Mouse (Mus musculus) frontal cortex, postnatal 25 days (tissue): ENCODE results near the gene Clcnka.

ENCODE experiments used
- DNase-seq, 2 experiments: peaks; one replicate each; pipeline ENCODE4 v3.0.0; 2022; ENCODE audit warnings: low spot score in 2 of 2

Gene Clcnka

GRCm38 (mm10) chr4:141398545-141398944 lies at the start of gene Clcnka:
TSS of gene Clcnka (minus strand) at chr4:141398724.
- DNase-seq = no peak

GRCm38 (mm10) chr4:141446211-141446610 lies 47.7 kb upstream of the Clcnka start:
- DNase-seq = no peak

GRCm38 (mm10) chr4:141445328-141445720 lies 46.8 kb upstream of the Clcnka start:
- no peak for DNase-seq

- peak; percentile 72 to 80 for DNase-seq
Measured at GRCm38 (mm10) chr4:141444451-141445327, 46.2 kb upstream of the Clcnka start, which contains the start of gene Zbtb17. TSS of gene Zbtb17 (plus strand) at chr4:141444654.

- no peak for DNase-seq
Measured at GRCm38 (mm10) chr4:141443641-141444429, 45.3 kb upstream of the Clcnka start.

- no peak for DNase-seq
Measured at GRCm38 (mm10) chr4:141440877-141441276, 42.4 kb upstream of the Clcnka start.

- no peak for DNase-seq
Measured at GRCm38 (mm10) chr4:141439083-141439803, 40.7 kb upstream of the Clcnka start.

- no peak for DNase-seq
Measured at GRCm38 (mm10) chr4:141435974-141436373, 37.5 kb upstream of the Clcnka start, which contains the start of gene Srarp. TSS of gene Srarp (minus strand) at chr4:141436105.

GRCm38 (mm10) chr4:141433191-141433590 lies 34.7 kb upstream of the Clcnka start:
- DNase-seq = no peak

- DNase-seq = no peak
Measured at GRCm38 (mm10) chr4:141432666-141433065, 34.1 kb upstream of the Clcnka start.

- DNase-seq = no peak
Measured at GRCm38 (mm10) chr4:141430997-141431396, 32.5 kb upstream of the Clcnka start.

- no peak for DNase-seq
Measured at GRCm38 (mm10) chr4:141429847-141430246, 31.3 kb upstream of the Clcnka start.

GRCm38 (mm10) chr4:141429381-141429780 lies 30.9 kb upstream of the Clcnka start:
- DNase-seq = no peak

GRCm38 (mm10) chr4:141427921-141428320 lies 29.4 kb upstream of the Clcnka start:
- no peak for DNase-seq

GRCm38 (mm10) chr4:141426796-141427745 lies 28.5 kb upstream of the Clcnka start:
- DNase-seq = no peak

GRCm38 (mm10) chr4:141425484-141426479 lies 27.3 kb upstream of the Clcnka start:
- peak in 1 of 2 experiments; percentile 57 for DNase-seq

GRCm38 (mm10) chr4:141423691-141424431 lies 25.3 kb upstream of the Clcnka start:
- no peak for DNase-seq

- DNase-seq = no peak
Measured at GRCm38 (mm10) chr4:141423288-141423687, 24.8 kb upstream of the Clcnka start.

- no peak for DNase-seq
Measured at GRCm38 (mm10) chr4:141422841-141423240, 24.3 kb upstream of the Clcnka start.
